In the genomic region with DNA sequence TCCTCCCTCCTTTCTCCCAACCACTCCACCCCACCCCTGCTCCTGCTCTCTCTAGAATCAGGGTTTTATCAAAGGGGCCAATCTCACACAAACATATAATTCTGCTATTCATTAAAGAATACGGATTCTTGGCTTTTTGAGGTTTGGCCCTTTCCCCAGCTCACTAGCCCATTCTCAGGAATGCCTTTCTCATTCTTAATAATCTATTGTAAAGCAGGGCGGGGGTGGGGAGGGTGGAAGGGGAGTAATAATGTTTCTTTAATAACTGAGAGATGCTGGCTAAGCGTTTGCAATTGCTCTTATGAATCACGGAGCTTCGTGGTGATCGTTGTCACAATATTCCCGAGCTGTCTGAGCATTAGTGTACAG, we compare ENCODE assay signal across 10 mouse cellular contexts. TPM values are rescaled to one million over a fixed set of nuclear protein-coding genes. Genes with fewer than 3 reads are reported as not detected.
DNase-seq lines count a peak whose midpoint lies in the region; ATAC-seq lines count a peak whose summit lies in the region.
"Had no signal": no experiment of that assay in that cellular context is flagged by ENCODE, and none has a peak within 500 bp of the region (broad histone marks: within the 10 kb centered on the region; RNA-seq: fewer than 3 reads in every experiment).

No protein-coding gene starts in this region.

- H3K4me2 ChIP-seq in kidney, embryonic 16.5 days (replicated peaks; ENCODE audit: low read depth, low read length), result peak overlapping the region; percentile 52
- H3K4me2 ChIP-seq in intestine, embryonic 14.5 days (ENCODE audit: low read length), result peak overlapping the region; percentile 36
- peak overlapping the region; percentile 52 for H3K4me2 ChIP-seq in neural tube, embryonic 12.5 days (replicated peaks)

- H3K36me3 ChIP-seq in kidney, embryonic 16.5 days (ENCODE audit: insufficient read depth, low read length), result no peaks in the 10 kb centered on the region
- H3K36me3 ChIP-seq in forebrain, embryonic 10.5 days (replicated peaks), result no peaks in the 10 kb centered on the region
- H3K36me3 ChIP-seq in intestine, embryonic 14.5 days (ENCODE audit: control insufficient read depth, insufficient read depth, low read length), result no peaks in the 10 kb centered on the region
- H3K36me3 ChIP-seq in neural tube, embryonic 12.5 days, result no peaks in the 10 kb centered on the region

- peak overlapping the region; percentile 25; the same call in 1 of the 2 replicates for H3K4me3 ChIP-seq in kidney, embryonic 16.5 days (ENCODE audit: low read length)
- peak overlapping the region; percentile 37 for H3K4me3 ChIP-seq in forebrain, embryonic 10.5 days
- H3K4me3 ChIP-seq in intestine, embryonic 14.5 days (ENCODE audit: low read depth, low read length), result no peak overlapping the region
- no peak overlapping the region for H3K4me3 ChIP-seq in neural tube, embryonic 12.5 days

- no peak for DNase-seq in kidney, adult 9 months
- DNase-seq in forebrain, embryonic 10.5 days (ENCODE audit: extremely low spot score, low spot score), result no peak
- no peak for DNase-seq in intestine, embryonic 14.5 days (ENCODE audit: low spot score)
- no peak for DNase-seq in frontal cortex, postnatal 14 days (ENCODE audit: low spot score in 2 of 2)
- DNase-seq in spleen, postnatal 4 days (ENCODE audit: low spot score in 2 of 2), result no peak
- no peak for DNase-seq in gastrocnemius, postnatal 4 days (ENCODE audit: low spot score in 2 of 2)
- DNase-seq: cerebellum, postnatal 25 days; layer of hippocampus, adult 9-11 months had no signal

- 0 out of 2 replicates have a peak overlapping the region, but pooled peaks have one; percentile 23 for H3K9ac ChIP-seq in kidney, embryonic 16.5 days (replicated peaks; ENCODE audit: low read length)
- H3K9ac ChIP-seq in intestine, embryonic 14.5 days (ENCODE audit: low read length), result no peak overlapping the region
- H3K9ac ChIP-seq in neural tube, embryonic 12.5 days, result peak overlapping the region; percentile 48

- H3K27me3 ChIP-seq in kidney, embryonic 16.5 days (ENCODE audit: insufficient read depth, low read length), result no peaks in the 10 kb centered on the region
- H3K27me3 ChIP-seq in forebrain, embryonic 10.5 days (ENCODE audit: poor library complexity, severe bottlenecking), result peaks cover 15% of the 10 kb centered on the region
- H3K27me3 ChIP-seq in intestine, embryonic 14.5 days (replicated peaks; ENCODE audit: control insufficient read depth, insufficient read depth, low read length), result no peaks in the 10 kb centered on the region
- H3K27me3 ChIP-seq in neural tube, embryonic 12.5 days (replicated peaks), result no peaks in the 10 kb centered on the region

- no peak for ATAC-seq in kidney, embryonic 16.5 days (ENCODE audit: low FRiP score, low TSS enrichment)
- no peak; the same call in 1 of the 2 replicates for ATAC-seq in intestine, embryonic 14.5 days (replicated peaks; ENCODE audit: low FRiP score, low TSS enrichment, low read depth)
- ATAC-seq in neural tube, embryonic 12.5 days (ENCODE audit: low FRiP score, low read depth), result no peak

- H3K4me1 ChIP-seq in kidney, embryonic 16.5 days (ENCODE audit: insufficient read depth, low read length), result peaks cover 20% of the 10 kb centered on the region
- H3K4me1 ChIP-seq in forebrain, embryonic 10.5 days, result peaks cover 30% of the 10 kb centered on the region
- H3K4me1 ChIP-seq in intestine, embryonic 14.5 days (replicated peaks; ENCODE audit: control insufficient read depth, insufficient read depth, low read length), result peaks cover 16% of the 10 kb centered on the region
- H3K4me1 ChIP-seq in neural tube, embryonic 12.5 days, result peaks cover 14% of the 10 kb centered on the region; the same call in 1 of the 2 replicates

- H3K27ac ChIP-seq in kidney, embryonic 16.5 days (ENCODE audit: low read length), result no peak overlapping the region
- H3K27ac ChIP-seq in forebrain, embryonic 10.5 days, result peak overlapping the region; percentile 77
- no peak overlapping the region for H3K27ac ChIP-seq in intestine, embryonic 14.5 days (ENCODE audit: low read depth)
- H3K27ac ChIP-seq in neural tube, embryonic 12.5 days, result no peak overlapping the region

- WGBS in kidney, embryonic 16.5 days, result 58% methylated on average over 7 of the region's 7 CpGs
- WGBS in forebrain, embryonic 10.5 days, result 71% methylated on average over 7 of the region's 7 CpGs
- WGBS in intestine, embryonic 14.5 days, result 52% methylated on average over 7 of the region's 7 CpGs
- 60% methylated on average over 7 of the region's 7 CpGs for WGBS in neural tube, embryonic 12.5 days

- H3K9me3 ChIP-seq in kidney, embryonic 16.5 days (ENCODE audit: low read length), result no peaks in the 10 kb centered on the region
- H3K9me3 ChIP-seq in forebrain, embryonic 10.5 days, result no peaks in the 10 kb centered on the region
- no peaks in the 10 kb centered on the region for H3K9me3 ChIP-seq in intestine, embryonic 14.5 days (ENCODE audit: control insufficient read depth, low read length)
- H3K9me3 ChIP-seq in neural tube, embryonic 12.5 days, result no peaks in the 10 kb centered on the region

RNA-seq across cellular contexts. Expression of a gene that starts 27.3 kb away (rescaled TPM):
- polyA plus RNA-seq in kidney, embryonic 16.5 days (2015; fragmentation: Nextera tagmentation; extraction: Ambion mirVana), result 75.6 and 76.3 TPM in 2 replicates
- 50.3 and 52.6 TPM in 2 replicates for polyA plus RNA-seq in forebrain, embryonic 10.5 days (2016; fragmentation: Nextera tagmentation; extraction: Ambion mirVana)
- polyA plus RNA-seq in intestine, embryonic 14.5 days (2014; fragmentation: Nextera tagmentation; extraction: Ambion mirVana), result 63.7 and 66.4 TPM in 2 replicates
- 89.4 and 100 TPM in 2 replicates for polyA plus RNA-seq in neural tube, embryonic 12.5 days (2016; fragmentation: Nextera tagmentation; extraction: Ambion mirVana)
- total RNA-seq in gastrocnemius, postnatal 4 days (2021), result 10 to 100 TPM; 65.9 to 71.9 TPM

Comparison
In these comparisons a context has a peak if more than half of its experiments do, and no peak if none do; other contexts are left out.
1. H3K4me3 ChIP-seq: peak in kidney, embryonic 16.5 days (single experiment) and forebrain, embryonic 10.5 days (single experiment); none in intestine, embryonic 14.5 days (single experiment) and neural tube, embryonic 12.5 days (single experiment).
2. Peak in every context shown above with its lines, with median percentiles within 50 percentile points of each other: H3K4me2 ChIP-seq.